Mouse (Mus musculus) heart, postnatal 10 days (tissue): ENCODE results near the gene Gm1043. TPM values are rescaled to one million over a fixed set of nuclear protein-coding genes. Genes with fewer than 3 reads are reported as not detected.

Source experiments
- DNase-seq, 2 experiments: peaks; one replicate each; pipeline ENCODE4 v3.0.0; 2021
- intact Hi-C: fragments of 180-260 bp; cut with DNase I; formaldehyde crosslinking; loops from one replicate; pipeline ENCODE4 v1.15.1; 2025
- total RNA-seq, 2 experiments: library from RNA; stranded (reverse); gene quantifications; 2 replicates each; pipeline ENCODE4 v1.2.3; 2021

Gm1043 gene
- not detected for total RNA-seq

DNA sequence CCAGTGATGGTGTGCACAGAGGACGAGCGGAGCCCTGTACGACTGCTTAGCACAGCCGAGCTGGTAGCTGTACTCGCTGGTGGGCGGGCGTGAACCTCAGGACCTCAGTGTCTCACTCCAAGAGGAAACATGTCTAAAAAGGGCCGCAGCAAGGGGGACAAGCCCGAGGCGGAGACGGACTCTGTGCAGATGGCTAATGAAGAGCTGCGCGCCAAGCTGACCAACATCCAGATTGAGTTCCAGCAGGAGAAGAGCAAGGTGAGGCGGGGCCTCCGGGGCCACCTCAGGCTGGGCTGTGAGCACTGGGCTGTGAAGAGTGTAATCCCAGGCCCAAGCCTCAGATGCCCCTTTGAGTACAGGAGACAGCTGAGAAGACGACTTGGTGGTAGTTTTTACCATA is at the start of gene Gm1043:
Gm1043 (plus strand) TSS at position 130 of the 400 bp plus-strand sequence.
- intact Hi-C loops: no loop called here
- DNase-seq: no peak

DNA sequence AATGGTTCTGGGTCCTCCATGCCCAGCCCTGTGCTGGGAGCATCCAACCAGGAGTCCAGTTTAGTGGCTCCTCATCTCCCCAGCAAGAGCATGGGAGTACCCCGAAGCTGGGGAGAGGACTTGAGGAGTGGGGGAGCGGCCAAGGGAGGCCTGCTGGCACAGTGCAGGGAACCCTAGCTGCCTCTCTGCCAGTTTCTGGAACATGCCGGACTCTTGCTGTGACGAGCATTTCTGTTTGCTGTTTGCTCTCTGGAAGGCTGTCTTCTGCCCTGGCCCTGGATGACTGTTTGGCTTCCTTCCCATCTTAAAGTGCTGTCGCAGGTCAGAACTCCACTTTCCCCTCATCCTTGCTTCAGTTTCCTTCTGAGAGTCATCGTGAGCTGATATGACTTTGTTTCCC is 49.3 kb upstream of the Gm1043 start:
- intact Hi-C loops: no loop called here
- no peak for DNase-seq

DNA sequence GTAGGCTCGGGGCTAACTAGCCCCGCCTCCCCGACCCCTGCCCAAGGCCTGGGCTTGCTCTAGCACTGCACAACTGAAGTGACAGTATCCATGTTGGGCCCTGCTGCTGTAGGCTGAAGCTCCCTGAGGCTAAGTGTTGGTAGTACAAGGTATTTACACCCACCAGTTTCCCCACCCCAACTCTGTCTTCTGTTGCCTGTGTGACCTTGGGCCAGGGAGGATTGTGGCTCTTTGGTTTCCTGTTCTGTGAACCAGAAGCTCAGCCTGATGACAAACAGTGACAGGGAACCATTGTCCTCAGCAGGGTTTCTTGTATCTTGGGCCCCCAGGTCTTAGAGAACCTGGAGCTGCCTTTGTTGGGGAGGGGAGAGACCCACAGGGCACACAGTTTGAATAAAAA is 48.3 kb upstream of the Gm1043 start:
- intact Hi-C loops: no loop called here
- no peak for DNase-seq

DNA sequence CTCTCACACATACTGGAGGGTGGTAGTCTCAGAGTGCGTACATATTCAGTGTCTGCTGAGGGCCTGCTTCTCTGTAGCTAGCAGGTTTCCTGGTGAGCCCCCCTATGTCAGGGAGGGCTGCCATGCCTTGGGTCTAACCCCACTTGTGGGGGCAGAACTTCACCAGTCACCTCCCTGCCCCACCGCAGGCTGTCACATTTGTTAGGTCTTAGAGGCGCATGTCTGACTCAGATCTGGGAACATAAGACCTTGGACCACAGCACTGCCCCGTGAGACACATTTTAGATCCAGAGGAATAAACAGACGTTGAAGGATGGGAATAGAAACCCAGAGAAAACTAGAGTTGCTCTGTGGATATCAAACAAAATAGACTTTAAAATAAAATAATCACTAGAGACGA is 45.3 kb upstream of the Gm1043 start:
- no peak for DNase-seq
- intact Hi-C loops: no loop called here

DNA sequence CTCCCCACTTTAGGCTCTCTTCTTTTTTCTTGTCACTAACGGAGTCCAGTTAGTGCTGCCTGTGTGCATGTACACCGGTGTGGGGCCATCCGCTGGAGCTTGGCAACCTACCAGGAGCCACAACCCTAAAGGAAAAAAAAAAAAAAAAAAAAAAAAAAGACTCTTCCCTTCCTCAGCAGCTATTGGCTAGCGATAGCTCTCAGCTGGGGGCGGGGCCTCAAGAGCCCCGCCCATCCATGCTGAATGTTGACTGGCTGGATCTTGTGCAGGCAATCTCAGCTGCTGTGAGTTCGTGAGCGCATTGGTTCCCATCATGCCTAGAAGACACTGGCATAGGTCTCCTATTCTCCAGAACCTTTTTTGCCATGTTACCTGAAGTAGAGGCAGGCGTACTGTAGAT is 44.5 kb upstream of the Gm1043 start:
- intact Hi-C loops: no loop called here
- no peak for DNase-seq

DNA sequence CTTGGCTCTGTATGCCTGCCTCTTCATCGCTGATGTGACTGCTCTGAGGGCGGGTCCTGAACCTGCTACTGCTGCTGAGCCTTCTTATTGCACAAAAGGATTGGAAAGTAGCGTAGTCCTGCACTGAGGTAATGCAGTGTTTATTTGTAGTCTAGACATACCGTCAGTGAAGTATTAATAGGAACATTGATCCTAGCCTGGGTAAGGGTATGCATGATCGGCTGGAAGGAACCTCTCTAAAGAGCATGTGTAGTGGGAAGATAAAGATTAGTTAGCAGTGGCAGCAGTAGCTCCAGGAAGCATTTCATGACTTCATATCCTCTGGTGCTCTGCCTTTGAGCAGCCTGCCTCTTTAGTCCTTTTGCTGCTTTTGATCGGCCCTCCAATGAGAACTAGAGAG is 43.5 kb upstream of the Gm1043 start:
- no peak for DNase-seq
- intact Hi-C loops: no loop called here

DNA sequence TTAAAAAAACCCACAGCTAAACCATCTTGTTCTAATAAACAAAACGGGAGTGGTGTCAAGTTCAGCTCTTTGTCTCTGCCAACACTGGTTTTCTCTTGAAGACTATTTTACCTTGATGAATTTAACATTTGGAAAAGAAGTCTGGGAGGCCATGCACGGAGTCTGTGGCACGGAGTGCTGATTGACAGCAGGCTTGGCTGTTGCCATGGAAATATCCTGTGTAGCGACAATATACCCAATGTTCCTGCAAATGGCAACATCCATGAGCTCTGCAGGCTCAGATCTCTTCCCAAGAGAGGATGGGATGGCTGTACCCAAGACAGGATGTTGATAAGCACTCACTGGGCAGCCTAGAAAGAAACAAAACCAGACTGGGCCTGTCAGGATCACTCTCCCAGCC is 42.2 kb upstream of the Gm1043 start:
- intact Hi-C loops: no loop called here
- no peak for DNase-seq

DNA sequence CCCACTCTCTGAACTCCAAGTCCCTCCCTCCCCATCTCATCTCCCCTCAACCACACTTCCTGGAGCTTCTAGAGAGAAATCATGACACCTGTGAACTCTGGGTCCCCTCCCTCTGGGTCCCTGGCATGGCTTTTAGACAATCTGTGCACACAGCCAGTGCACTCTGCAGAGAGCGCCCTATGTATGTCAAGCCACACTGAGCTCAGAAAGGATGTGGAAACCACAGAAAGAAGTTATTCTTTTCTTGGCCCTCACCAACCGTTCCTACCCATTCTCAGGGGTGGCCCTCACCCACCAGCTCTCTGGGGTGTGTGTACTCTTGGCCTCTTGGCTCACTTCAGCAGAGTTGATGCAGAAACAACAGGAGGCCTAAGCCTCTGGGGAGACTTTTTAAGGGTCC is 40.4 kb upstream of the Gm1043 start:
- DNase-seq: no peak

DNA sequence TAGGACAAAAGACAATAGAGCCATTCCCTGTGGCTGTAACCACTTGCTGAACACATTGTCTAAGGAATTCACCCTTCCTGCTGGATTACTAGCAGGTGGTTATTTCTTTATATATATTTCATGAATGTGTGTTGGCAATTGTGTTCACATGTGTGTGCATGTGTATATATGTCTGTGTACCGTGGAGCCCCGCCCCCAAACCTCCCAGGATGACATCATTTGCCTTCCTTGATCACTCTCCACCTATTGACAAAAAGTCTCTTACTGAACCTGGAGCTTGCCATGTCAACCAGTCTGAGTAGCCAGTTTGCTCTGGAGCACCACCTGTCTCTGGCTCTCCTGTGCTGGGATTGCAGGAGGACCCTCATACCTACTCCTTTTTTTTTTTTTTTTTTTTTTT is 39.6 kb upstream of the Gm1043 start:
- intact Hi-C loops: no loop called here
- DNase-seq: no peak

More for the DNA sequence above, 40.4 kb upstream of the Gm1043 start:
- intact Hi-C loops: no loop called here

DNA sequence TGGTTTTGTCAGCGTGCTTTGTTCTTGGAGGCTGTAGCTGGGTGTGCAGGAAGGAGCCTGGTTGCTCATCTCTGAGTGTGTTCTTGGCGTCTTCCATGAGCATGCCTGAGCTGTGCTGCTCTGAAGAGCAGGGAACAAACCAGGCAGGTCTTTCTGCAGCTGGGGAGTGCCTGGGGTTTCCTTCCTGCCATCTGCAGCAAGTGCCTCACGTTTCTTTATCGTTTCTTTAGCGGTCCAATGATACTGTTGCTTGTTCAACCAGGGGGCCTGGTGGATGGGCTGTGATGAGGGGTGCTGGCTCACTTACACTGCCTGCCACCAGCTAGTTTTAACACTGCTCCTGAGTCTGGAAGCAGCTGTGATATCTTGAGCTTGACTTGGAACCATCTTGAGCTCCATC is 38.4 kb upstream of the Gm1043 start:
- intact Hi-C loops: no loop called here
- no peak for DNase-seq

DNA sequence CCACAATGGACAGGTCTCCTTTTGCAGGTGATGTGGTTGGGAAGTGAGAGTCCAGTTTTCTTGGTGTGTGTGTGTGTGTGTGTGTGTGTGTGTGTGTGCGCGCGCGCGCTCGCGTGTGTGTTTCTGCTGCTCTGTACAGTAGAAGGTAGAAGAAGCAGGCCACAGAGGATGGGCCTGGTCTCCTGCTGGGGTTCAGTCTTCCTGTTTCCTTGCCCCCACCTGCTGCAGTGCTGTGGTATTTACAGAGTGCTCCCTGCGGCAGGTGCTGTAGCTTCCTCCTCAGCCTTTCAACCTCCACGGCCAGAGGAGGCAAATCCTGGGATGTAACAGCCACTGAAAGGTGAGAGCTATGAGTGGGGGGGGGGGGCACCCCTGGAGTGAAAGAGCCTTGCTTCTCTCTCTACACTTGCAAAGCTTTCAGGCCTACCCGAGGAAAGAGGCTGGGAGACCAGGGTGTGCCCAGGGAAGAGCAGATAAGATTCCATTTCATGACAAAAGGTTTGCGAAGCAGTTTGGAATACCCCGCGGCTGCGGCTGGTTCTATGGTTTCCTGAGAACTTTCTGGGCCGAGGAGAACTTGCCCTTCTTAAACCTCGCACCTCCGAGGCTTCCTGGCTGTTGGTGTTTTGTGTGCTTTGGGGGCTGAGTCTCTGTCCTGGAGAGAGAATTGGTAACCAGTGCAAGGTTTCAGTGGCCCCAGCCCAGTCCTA is 37.8 kb upstream of the Gm1043 start:
- DNase-seq: no peak
- intact Hi-C loops: no loop called here

DNA sequence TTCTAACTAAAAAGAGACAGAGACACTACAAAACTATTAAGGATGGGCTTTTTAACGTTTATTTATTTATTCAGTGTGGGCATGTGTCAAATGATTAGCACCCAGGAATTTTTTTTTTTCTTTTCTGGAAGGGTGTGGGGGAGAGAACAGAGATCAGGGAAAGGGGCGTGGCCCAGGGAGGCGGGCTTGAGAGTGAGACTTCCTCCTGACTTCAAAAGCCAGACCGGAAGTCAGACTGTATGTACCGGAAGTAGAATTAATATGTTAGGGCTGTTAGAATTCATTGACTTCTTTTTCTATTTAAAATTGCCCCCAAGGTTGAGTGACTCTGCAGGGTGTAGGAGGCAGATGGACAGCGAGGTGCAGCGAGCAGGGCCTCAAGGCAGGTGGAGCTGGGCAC is 37.2 kb upstream of the Gm1043 start:
- DNase-seq: no peak
- intact Hi-C loops: no loop called here

DNA sequence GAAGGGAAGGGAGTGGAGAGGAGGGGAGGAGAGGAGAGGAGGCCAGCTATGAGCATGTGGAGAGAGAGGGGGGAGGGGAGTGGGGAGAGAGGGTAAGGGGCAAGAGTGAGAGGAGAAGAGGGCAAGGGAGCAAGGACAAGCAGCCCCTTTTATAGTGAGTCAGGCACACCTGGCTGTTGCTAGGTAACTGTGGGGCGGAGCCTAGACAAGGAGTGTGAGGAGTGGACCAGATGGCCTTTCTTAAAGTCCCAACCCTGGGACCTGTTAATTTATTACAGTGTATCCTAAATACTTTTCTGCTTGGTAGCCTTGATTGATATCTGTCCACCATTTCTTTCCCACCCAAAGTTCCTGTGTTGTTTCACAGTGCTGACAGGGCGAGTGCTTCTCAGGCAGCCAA is 36.1 kb upstream of the Gm1043 start:
- intact Hi-C loops: no loop called here
- DNase-seq: no peak

DNA sequence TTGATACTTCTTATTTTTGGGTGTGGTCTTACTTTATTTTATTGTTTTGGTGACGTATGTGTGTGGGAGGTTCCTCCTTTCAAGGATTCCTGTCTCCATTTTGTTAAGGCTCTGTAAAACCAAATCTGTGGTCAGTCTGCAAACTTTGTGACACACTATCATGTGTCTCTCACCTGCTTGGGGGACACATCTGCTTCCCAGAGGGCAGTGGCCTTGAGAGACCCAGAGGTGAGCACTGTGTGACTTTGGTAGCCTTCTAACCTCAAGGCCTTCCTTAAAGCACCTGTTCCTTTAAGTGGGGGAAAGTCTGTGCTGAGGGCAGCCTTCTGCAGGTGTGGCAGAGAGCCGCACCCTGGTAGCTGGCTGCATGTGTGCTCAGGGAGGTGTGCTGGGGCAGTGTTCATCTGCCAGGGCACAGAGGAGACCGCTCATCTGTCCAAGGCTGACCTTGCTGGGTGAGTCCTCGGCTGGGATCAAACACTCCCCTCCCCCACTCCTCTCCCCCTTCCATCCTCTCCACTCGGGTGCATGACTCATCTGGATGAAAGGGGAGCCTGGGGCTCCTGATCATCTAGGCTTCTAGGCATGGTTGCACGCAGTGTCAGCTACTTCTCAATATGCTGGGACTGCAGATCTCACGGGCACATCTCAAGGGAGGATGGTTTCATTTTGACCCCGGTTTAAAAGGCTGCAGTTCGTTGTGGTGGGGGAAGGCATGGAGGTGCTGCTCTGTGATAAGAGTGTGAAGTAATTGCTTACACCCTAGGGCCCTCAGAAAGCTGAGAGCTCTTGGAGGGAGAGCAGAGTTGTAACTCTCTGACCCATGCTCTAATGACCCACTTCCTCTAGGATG is 34.4 kb upstream of the Gm1043 start:
- intact Hi-C loops: no loop called here
- DNase-seq: no peak

DNA sequence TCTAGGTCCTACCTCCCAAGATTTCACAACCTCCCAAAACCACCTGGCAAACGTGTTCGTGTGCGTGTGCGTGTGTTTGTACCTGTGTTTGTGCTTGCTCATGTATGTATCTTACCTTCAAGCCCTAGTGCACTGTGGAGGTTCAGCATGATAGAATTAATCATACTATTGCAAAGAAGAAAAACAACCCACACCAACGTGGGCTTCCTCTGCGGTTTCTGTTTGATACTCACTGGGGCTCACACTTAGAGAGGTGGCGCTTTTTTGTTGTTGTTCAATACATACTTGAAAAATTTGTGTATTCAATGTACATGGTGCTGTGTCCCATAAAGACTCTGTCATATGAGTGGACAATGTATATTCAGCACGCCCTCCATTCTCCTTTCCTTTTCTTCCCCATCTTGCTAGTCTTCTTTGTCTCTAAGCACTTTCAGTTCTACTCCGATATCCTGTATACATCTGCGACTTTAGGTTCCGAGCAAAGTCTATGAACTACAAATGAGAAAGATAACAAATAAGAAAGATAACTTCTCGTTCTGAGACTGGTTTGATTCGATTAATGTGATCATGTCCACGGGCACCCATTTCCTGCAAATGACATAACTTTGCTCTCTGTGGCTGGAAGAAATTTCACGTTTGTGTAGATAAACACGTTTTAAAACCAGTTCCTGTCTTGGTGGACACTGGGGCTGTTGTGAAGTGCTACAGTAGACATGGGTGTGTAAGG is 33.6 kb upstream of the Gm1043 start:
- DNase-seq: no peak
- intact Hi-C loops: no loop called here

DNA sequence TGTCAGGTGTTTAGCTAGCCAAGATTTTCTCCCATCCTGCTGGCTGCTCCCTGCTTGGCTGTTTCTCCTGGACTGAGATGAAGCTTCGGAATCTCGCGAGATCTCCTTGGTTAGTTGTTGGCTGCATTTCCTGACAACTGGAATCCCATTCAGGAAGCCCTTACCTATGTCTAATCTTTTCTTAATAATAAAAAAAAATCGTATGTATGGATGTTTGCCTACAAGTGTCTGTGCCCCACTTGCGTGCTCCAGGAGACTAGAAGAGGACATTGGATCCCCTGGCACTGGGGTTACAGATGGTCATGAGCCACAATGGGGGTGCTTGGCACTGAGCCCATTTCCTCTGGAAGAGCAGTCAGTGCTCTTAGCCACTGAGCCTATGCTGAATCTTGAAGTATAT is 32.3 kb upstream of the Gm1043 start:
- intact Hi-C loops: no loop called here
- no peak for DNase-seq

DNA sequence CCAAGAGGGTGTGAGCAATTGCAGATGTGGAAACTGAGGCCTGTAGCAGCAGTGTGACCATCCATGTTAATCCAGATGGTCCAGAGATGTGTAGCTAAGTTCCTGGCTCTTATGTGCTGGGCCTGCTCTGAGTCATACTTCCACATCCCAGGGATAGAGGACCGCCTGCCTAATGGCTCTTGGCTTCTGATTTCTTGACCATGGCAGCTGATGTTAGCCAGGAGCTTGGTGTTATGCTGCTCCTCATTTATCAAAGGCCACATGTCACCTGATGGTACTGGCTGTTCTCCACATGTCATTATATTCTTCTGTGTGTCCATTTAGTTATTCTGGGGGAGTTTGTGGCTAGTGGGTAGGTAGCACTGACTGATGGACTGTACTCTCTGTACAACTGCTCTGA is 29.4 kb upstream of the Gm1043 start:
- intact Hi-C loops: no loop called here
- DNase-seq: no peak

DNA sequence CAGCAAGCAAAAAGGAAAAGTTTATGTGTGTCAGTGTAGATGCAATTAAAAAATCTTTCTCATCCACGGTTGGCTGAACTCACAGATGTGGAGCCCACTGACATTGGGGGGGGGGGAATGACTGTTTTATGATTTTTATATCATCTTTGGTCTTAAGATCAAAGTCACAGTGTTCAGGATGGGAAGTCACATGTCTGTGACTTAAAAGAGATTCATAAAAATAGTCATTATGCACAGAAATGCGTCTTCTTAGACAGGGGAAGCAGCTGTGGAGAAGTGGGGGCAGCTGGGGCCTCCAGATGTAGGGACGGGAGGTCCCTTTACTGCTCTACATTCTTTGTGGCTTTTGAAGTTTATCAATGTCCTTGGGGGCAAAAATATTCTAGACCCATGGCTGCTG is 28.7 kb upstream of the Gm1043 start:
- DNase-seq: no peak
- intact Hi-C loops: no loop called here

DNA sequence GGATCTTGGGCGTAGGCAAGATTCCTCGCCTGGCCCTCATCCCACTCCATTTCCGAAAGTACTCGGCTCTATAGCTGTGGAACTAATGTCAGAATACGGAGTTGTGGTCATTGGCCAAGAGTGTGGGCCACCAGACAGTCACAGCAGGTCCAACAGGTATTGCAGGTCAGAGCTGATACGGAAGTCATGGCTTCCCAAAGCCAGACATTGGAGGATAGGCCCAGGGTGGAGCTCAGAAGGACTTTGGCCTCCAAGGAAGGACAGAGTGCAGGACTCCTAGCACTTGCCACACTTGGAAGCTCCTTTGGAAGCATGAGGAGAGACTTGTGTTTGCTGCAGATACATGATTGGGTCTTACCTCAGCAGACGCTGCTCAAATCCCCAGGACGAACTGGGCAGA is 23.6 kb upstream of the Gm1043 start:
- DNase-seq: no peak
- intact Hi-C loops: no loop called here

DNA sequence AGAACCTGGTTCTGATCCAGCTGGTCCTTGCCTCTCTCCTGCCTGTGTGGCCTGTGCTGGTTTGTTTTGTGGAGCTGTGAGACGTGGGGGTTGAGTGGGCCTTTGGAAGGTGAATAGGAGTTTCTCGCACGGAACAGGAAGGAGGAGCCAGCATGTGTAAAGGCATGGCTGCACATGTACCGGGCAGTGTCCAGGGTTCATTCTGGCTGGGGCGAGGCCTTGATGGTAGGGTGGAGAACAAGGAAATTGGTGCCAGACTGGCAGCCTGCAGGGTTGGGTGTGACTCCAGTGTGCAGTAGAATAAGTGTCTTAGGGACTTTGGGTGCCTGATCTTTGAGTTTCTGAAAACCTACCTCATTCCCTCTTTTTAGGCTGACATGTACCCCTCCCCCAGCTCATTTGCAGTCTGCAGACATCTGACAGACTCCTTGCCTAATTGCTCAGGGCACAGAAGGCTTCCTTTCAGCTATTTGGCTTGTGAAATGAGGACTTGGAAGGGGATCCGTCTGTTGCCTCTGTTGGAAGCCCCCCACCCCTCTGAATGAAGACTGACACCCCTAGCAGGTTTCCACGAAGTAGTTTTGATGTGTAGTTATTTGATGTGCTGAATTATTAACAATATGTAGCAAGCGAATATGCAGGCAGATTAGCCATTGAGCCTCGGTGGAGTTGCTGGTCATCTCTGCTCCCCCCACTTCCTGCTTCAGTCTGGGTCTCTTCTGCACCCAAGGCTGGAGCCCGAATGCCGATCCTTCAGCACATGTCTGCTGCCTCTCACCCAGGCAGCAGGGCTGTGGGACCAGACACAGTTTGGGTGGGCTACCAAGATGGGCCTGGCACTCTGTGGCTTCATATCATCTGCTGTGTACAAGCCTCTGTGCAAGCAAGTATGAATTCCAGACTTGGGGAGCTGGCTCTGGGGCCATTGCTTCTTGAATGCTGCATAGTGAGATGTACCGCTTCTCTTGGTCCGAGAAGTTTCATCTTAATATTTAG is 20.4 kb upstream of the Gm1043 start:
- intact Hi-C loops: no loop called here
- DNase-seq: no peak
